Mouse (Mus musculus) adrenal gland, postnatal 10 days (tissue): ENCODE data around the gene Creb3l2. TPM values are rescaled to one million over a fixed set of nuclear protein-coding genes. Genes with fewer than 3 reads are reported as not detected.
"Not testable (repeated sequence)": the region's sequence is repeated elsewhere in the genome, so short reads cannot be mapped to it uniquely, and the experiment has no call there.

Experiments
- DNase-seq: peaks from one replicate; pipeline ENCODE4 v3.0.0; 2021; ENCODE audit warnings: mixed read lengths
- total RNA-seq, 2 experiments: library from RNA; stranded (reverse); gene quantifications; 2 replicates each; pipeline ENCODE4 v1.2.3; 2021

The Creb3l2 gene
- total RNA-seq, 2 experiments from 2014 or later = 42.8 to 46.2 TPM

- DNase-seq = no peak
Measured at GRCm38 (mm10) chr6:37407876-37408275, 34.1 kb downstream of the Creb3l2 start.

DNA sequence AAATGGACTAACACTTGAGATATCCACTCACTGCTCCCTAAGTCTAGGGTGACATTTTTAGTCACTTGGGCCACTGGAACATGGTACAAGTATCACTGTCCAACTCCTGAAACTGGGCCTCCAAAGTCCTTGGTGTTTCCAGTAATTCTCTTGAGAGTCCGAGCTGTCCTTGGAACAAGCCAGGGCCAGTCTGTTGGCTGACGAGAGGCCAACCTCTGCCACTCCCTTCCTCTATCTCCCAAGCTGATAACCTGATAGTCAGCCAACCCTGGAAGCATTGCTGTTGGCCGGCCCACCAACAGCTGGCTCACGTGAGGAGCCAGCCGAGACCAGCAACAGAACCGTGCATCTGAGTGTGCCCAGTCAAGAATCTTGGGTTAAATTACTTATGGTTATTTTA lies 35.0 kb downstream of the Creb3l2 start:
- peak; percentile 38 for DNase-seq

- no peak for DNase-seq
Measured at GRCm38 (mm10) chr6:37406018-37406417, 35.9 kb downstream of the Creb3l2 start.

- DNase-seq = no peak
Measured at GRCm38 (mm10) chr6:37404325-37404724, 37.6 kb downstream of the Creb3l2 start.

- no peak for DNase-seq
Measured at GRCm38 (mm10) chr6:37401928-37402327, 40.0 kb downstream of the Creb3l2 start.

DNA sequence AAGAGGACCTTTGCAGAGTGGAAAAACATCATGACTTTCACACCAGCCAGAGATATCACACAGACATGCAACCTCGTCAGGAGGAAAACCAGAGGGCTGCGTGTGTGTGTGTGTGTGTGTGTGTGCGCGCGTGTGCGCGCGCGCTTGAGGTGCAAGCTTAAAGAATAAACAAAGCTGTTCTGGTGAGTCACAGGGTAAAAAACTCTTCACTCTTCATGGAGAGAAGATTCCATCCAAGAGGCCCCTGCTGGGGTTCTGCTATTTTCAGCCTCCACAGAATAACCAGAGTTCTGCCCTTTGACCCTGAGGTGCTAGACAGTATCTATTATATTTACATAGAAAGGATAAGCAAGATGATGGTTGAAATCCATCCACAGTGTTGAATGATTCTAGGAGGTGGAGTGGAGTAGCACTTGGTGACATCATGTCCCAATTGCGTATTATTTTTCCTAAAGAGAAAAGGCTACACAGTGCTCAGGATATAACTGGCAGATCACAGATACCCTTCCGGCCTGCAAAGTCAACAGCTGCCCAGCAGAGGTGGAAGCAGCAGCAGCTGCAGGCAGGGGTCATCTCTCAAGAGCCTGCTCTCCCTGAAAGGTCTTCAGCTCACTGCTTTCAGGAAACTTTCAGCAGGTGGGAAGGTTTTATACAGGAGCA lies 41.0 kb downstream of the Creb3l2 start:
- no peak for DNase-seq

- no peak for DNase-seq
Measured at GRCm38 (mm10) chr6:37400167-37400566, 41.8 kb downstream of the Creb3l2 start.

DNA sequence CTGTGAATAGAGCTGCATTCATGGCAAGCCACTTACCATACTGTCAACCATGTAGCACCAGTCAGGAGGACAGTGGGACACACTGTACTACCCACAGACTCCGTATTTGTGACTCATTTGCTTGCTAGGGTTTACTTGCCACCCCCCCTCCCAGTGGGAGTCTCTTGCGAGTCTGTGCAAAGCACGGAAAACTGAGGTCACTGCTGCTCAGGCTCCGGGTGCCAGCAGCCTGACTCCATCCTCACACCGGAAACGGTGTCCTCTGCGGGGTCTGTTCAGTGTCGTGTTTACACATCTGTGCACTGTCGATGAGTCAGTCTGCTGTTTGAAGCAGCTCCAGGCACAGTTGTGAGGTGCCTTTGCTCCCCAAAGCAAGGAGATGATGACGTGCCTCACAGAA lies 43.0 kb downstream of the Creb3l2 start:
- peak; percentile 57 for DNase-seq

GRCm38 (mm10) chr6:37397973-37398372 lies 44.0 kb downstream of the Creb3l2 start:
- DNase-seq = no peak

DNA sequence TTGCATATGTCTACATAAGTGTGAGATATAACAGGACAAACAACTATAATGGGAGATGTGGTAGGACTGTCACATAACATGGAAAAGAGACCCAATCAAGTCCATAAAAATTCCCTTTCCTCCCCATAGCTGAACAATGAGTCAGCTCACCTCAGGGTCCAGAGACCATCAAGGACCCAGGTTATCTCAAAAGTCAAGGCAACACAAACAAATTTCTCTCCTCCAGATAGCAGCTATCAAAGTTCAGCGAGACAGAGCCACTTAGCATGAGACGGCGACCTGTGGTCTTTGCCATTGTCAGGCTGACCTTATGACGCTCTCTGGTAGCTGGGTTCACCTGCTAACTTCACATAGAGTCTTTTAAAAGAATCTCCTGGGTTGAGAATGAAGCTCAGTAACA lies 44.7 kb downstream of the Creb3l2 start:
- DNase-seq = no peak

DNA sequence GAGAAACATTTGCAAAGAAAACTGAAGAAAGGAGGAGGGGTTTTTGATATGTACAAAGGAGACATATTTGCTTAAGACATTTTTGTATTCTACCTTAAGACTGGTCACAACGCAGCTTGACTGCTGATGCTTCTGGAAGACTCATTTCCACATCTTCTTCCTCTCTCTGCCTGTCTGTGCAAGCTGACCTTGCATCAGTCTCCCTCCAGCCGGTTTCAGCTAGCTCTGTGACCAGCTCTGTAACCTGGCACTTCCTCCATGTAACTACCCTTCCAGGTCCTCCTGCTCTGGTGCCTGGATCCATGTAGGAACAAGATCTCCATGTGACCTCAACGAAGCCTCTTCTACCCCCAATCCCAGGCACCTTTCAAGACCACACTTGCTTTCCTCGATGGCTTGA lies 45.8 kb downstream of the Creb3l2 start:
- no peak for DNase-seq

DNA sequence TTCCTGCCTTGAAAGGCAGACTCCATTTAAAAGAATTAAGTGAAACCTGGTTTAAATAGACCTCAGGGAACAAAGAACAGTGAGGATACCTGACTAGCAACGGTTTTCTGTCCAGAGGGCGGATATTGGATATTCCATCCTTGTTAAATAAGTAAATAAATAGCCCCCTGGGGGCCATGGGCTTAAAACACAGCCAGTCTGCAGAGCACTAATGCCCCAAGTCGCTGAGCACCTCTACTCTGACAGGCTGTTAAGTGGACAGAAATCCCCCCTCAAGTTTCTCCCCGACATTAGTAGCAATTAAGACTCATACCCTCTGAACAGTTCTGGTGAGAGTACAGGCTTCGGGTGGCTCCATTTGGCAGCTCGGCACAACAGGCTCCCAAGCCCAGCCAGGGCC lies 48.7 kb downstream of the Creb3l2 start:
- no peak for DNase-seq

- DNase-seq = no peak
Measured at GRCm38 (mm10) chr6:37392262-37392661, 49.7 kb downstream of the Creb3l2 start.

- DNase-seq = peak; percentile 25
Measured at GRCm38 (mm10) chr6:37391313-37391712, 50.6 kb downstream of the Creb3l2 start.

DNA sequence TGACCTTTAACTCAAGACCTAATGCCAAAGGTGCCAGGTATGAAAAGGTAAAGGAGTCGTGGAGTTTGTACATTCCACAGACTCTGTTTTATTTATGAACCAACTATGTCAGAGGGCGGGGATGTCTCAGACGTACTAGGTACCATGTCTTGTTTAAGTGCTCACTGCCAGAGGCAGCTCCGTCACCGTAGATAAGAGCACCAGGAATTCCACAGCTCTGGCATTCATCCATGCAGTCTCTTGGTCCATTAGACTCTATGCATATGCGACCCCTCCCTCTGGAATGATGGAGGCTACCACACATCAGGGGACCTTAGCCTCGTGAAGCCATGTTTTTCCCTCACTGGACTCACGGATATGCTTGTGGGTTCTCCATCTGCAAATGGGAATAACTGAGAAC lies 53.0 kb downstream of the Creb3l2 start:
- DNase-seq = no peak

DNA sequence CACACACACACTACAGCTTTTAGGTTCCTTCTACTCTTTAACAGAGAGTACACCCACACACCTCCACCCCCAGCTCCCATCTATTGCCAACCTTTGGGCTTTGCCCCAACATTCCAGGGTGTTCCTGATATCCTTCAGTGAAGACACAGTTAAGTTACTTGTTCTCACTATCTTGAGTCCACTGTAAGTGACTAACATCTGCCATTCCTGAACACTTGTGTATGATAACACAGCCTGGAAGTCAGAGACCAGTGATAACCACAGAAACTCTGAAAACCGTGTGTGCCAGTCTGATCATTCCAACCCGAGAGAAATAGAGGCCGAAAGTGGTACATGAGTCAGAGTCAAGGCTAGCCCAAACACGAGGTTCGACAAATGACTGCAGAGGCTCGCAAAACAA lies 53.4 kb downstream of the Creb3l2 start:
- no peak for DNase-seq

DNA sequence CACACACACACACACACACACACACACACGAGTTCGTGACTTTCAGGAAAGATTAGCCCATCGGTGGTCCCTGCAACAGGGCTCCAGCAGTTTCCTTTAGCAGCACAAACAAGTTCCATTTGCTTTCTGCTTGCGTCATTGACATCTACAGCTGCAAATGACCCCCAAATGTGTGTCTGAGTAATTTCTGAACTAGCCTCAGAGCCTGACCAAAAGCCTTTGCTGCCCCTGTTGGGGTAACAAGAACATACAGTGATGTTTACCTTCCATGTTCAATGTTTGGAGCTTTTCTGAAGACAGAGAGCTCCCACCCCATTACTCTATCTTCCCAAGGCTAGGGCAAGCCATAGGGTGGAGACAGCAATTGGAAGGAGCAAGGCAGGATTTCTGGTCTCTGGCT lies 54.7 kb downstream of the Creb3l2 start:
- DNase-seq = no peak

DNA sequence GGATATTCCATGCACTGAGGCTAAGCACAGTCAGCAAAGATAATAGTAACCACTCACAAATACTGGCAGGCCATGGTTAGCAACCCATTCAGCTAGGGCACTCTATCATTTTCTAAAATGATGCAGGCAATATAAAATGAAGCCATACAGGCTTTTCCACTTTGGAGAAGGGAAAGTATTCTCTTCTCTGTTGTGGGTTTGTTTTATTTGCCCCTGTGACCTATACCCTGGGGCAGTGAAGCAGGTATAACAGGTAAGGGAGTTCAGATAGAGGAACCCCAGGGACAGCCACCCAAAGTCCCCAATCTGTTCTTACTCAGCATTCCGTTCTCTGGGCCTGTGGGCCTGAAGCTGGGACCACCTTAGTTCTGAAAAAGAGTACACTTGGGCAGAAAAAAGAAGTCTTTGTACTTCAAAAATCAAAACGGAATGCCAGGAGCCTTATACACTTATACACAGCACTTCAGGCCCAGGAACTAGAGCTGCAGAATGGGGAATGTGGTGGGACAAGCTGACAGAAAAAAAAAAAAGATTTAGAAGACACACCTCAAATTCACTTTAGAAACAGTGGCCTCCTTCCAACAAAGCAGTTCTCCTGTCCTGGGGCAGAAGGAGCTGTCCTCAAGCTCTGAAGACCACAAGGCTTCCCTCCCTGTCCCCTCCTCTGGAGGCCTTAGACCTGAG lies 56.2 kb downstream of the Creb3l2 start:
- no peak for DNase-seq

- no peak for DNase-seq
Measured at GRCm38 (mm10) chr6:37382761-37383160, 59.2 kb downstream of the Creb3l2 start.

DNA sequence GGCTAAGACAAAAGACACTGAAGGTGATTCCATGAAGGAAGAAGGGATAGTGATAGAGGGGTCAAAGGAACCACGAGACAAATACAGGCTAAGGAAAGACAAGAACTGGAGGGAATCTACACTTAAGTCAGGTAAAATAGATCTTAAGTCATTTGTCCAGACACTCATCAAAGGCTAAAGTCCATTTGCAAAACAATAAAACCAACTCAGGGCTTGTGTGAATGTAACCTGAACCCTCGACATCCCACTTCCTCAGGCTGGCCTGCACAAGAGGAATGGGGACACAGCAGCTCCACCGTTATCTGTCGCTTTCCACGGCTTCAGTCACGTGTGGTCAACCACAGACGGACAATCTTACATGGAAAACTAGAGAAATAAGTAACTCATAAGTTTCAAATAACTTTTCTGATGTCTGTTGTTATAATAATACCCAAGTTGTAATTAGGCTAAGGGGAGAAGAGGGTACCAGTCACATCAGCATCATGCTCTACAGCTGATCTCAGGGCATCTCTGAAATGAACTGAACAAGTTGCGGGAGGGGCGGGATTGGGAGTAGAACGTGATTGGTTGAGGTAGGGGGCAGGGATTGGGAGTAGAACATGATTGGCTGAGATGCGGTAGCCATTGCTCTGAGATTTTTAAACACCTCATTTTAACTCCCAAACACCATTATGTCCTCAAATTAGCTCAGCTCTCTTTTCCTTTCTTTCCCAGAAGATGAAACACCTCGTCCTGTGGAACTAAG lies 63.9 kb downstream of the Creb3l2 start:
- DNase-seq = no peak

DNA sequence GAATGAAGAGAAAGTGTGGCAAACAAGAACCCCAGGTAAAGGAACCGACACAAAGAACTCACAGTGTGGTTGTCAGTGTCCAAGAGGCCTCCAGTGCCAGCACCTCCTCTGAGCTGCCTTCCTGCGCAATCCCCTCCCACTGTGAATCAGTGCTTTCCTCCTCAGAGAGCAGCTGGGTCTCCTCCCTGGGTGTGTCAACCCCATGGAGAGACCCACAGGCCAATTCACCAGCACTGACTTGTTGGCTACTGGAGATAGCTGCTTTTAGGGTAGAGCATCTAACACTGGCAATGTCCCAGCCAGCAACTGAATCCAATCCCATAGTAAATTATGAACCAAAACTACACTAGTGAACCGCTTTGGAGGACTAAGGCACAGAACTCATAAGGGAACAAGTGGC lies 64.6 kb downstream of the Creb3l2 start:
- DNase-seq = not testable (repeated sequence)

DNA sequence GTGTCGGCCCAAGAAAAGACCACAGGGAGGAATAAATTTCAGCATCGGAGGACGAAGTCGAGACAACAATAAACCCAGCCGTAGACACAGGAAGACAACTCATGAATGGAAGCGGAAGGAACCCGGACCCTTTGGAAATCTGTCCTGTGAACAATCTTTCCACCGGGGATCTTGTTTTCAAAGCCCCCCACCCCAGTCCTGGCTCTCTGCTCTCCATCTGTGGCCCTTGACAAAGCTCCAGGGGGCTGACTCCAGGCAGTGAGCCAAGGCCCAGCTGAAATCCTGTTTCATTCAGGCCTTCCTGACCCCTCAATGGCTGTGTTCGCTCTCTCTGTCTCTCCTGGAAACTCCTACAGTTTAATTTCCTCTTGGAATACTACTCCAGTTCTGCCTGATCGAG lies 66.5 kb downstream of the Creb3l2 start:
- no peak for DNase-seq

GRCm38 (mm10) chr6:37371341-37371740 lies 70.6 kb downstream of the Creb3l2 start:
- DNase-seq = peak; percentile 55

DNA sequence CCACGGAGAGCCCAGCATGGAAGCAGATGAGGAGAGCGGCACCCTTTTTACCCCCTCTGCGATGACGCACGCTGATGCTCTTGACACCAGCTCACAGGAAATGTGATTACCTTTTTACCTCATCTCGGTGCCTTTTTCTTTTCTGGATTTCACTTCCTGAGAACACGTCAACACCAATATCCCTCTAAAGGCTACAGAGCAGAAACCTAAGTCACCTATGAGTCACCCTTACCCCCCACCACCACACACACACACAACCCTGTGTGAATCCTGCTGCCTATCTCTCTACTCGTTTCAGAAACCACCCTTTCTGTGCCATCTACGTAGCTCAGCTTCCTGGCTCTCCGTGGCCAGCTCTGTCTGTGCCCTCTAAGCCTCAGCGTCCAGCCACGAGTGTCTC lies 71.4 kb downstream of the Creb3l2 start:
- DNase-seq = no peak
